Mouse (Mus musculus) lung, embryonic 16.5 days (tissue): Measurements from ENCODE around the gene Zfp784. TPM values are rescaled to one million over a fixed set of nuclear protein-coding genes. Genes with fewer than 3 reads are reported as not detected.
"Not testable (repeated sequence)": the region's sequence is repeated elsewhere in the genome, so short reads cannot be mapped to it uniquely, and the experiment has no call there.

Experiments
- ATAC-seq: fragments of 200-750 bp; cut with Nextera tagmentation; 2 replicates; pipeline ENCODE4 v1.8.0; 2017; ENCODE audit warnings: low read depth, mild to moderate bottlenecking, moderate library complexity
- H3K27ac ChIP-seq: fragments of 300-500 bp; sonication (generic); 2 replicates; pipeline ENCODE4 v1.5.1; 2014; ENCODE audit warnings: mild to moderate bottlenecking, control low read depth, low read length
- H3K27me3 ChIP-seq: fragments of 300-500 bp; sonication (generic); 2 replicates; pipeline ENCODE4 v1.6.1; 2014; ENCODE audit warnings: low read depth, low read length, mixed read lengths; ENCODE audit not compliant: control insufficient read depth, insufficient read depth
- H3K36me3 ChIP-seq: fragments of 300-500 bp; sonication (generic); 2 replicates; pipeline ENCODE4 v1.6.1; 2014; ENCODE audit warnings: low read length; ENCODE audit not compliant: control insufficient read depth, insufficient read depth
- H3K4me1 ChIP-seq: fragments of 300-500 bp; sonication (generic); replicated peaks from 2 replicates; pipeline ENCODE4 v1.6.1; 2014; ENCODE audit warnings: low read length, mixed read lengths; ENCODE audit not compliant: control insufficient read depth, insufficient read depth
- H3K4me2 ChIP-seq: fragments of 300-500 bp; sonication (generic); 2 replicates; pipeline ENCODE4 v1.6.1; 2014; ENCODE audit warnings: low read depth, low read length, control low read depth
- H3K4me3 ChIP-seq: fragments of 300-500 bp; sonication (generic); 2 replicates; pipeline ENCODE4 v1.5.1; 2014; ENCODE audit warnings: mild to moderate bottlenecking, low read length, control low read depth
- H3K9ac ChIP-seq: fragments of 300-500 bp; sonication (generic); 2 replicates; pipeline ENCODE4 v1.6.1; 2014; ENCODE audit warnings: low read length, control low read depth
- H3K9me3 ChIP-seq: fragments of 300-500 bp; sonication (generic); 2 replicates; pipeline ENCODE4 v1.6.1; 2016; ENCODE audit warnings: low read length; ENCODE audit not compliant: control insufficient read depth
- WGBS: fragments of 180-500 bp; shearing (Covaris S2); extraction: QIAGEN DNeasy Blood & Tissue Kit; methylation state at CpG from one replicate; pipeline ENCODE4 v1.1.7; 2014; 5-methylcytosine and 5-hydroxymethylcytosine counted together
- polyA plus RNA-seq: library from polyadenylated mRNA; unstranded; fragments of >200 nt; fragmentation: Nextera tagmentation; extraction: Ambion mirVana; gene quantifications from 2 replicates; pipeline ENCODE4 v1.2.1, GENCODE M21; 2015

Zfp784 gene
- polyA plus RNA-seq, 1 experiment from 2014 or later: 4.9 TPM

- H3K9ac ChIP-seq: peak overlapping the region; percentile 96
- WGBS: 23% methylated on average over 8 of the region's 8 CpGs
- not testable (repeated sequence) for H3K9me3 ChIP-seq, H3K27me3 ChIP-seq, ATAC-seq
- H3K4me1 ChIP-seq: peaks cover 12% of the 10 kb centered on the region
- peak overlapping the region; percentile 53 for H3K4me2 ChIP-seq
- H3K4me3 ChIP-seq: peak overlapping the region; percentile 76
- peaks cover 20% of the 10 kb centered on the region for H3K36me3 ChIP-seq
- peak overlapping the region; percentile 97 for H3K27ac ChIP-seq
Measured at GRCm38 (mm10) chr7:5019576-5019975, 18.7 kb downstream of the Zfp784 start.

DNA sequence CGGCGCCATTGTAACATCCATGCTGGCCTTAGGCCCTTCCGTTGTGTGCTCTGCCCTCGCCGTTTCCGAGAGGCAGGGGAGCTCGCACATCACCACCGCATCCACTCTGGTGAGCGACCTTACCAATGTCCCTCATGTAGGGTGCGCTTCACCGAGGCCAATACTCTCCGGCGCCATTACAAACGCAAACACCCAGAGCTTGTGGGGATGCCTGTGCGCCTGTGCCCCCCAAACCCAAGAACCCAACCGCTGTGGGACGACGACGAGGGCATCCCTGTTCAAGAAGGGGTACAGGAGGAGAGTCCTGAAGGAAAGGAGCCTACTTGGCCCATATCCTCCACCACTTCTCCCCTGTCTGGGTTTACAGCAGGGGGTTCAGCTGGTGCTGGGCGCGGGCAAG is 20.3 kb downstream of the Zfp784 start:
- H3K27ac ChIP-seq: no peak overlapping the region
- H3K4me1 ChIP-seq: peaks cover 18% of the 10 kb centered on the region
- no peaks in the 10 kb centered on the region for H3K27me3 ChIP-seq
- no peak overlapping the region for H3K4me2 ChIP-seq
- no peaks in the 10 kb centered on the region for H3K9me3 ChIP-seq
- H3K36me3 ChIP-seq: peaks cover 11% of the 10 kb centered on the region; the same call in 1 of the 2 replicates
- 96% methylated on average over 21 of the region's 21 CpGs for WGBS
- H3K9ac ChIP-seq: no peak overlapping the region
- ATAC-seq: no peak
- no peak overlapping the region for H3K4me3 ChIP-seq

DNA sequence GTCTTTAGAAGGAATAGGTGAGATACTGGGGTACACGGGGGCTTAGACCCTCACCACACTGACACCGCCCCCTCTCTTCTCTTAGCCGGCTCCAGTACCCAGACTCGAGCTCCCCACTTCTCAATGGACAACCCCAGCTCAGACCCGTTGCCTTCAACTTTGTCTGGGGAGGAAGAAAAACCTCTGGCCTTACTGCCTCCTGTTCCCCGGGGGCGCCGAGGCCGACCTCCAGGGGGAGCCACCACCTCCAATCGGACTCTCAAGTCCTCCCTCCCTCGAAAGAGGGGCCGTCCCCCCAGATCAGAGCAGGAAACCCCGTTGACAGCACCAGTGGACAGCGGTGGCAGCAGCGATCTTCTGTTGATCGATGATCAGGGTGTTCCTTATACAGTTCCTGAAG is 20.9 kb downstream of the Zfp784 start:
- H3K9me3 ChIP-seq: no peaks in the 10 kb centered on the region

DNA sequence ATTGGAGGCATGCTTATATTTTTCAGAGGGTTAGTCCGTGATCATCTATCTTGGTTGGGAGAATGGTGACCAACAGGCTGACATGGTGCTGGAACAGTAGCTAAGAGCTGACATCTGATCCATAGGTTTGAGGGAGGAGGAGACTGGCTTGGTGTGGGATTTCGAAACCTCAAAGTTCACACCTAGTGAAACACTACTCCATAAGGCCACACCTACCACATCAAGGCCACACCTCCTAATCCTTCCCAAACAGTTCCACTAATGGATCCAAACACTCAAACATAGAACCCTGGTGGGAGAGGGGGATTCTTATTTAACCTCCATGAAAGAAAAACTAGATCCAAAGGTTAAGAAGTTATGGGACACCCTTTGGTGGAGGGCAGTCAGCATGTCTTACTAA is 21.3 kb downstream of the Zfp784 start:
- no peak for ATAC-seq
- no peak overlapping the region for H3K4me2 ChIP-seq
- WGBS: 95% methylated on average over 2 of the region's 2 CpGs
- H3K9ac ChIP-seq: no peak overlapping the region
- H3K36me3 ChIP-seq: peaks cover 14% of the 10 kb centered on the region
- no peaks in the 10 kb centered on the region for H3K27me3 ChIP-seq
- H3K4me3 ChIP-seq: no peak overlapping the region
- no peaks in the 10 kb centered on the region for H3K9me3 ChIP-seq
- peaks cover 19% of the 10 kb centered on the region for H3K4me1 ChIP-seq
- no peak overlapping the region for H3K27ac ChIP-seq

More for the DNA sequence above, 20.9 kb downstream of the Zfp784 start:
- WGBS: 89% methylated on average over 16 of the region's 16 CpGs
- Histone ChIP-seq H3K27me3 (no peaks in the 10 kb centered on the region), H3K9ac (no peak overlapping the region), H3K36me3 (peaks cover 12% of the 10 kb centered on the region), H3K4me1 (peaks cover 19% of the 10 kb centered on the region), H3K4me3 (no peak overlapping the region), H3K4me2 (no peak overlapping the region), H3K27ac (no peak overlapping the region)
- no peak for ATAC-seq

GRCm38 (mm10) chr7:5016057-5016456 is 22.2 kb downstream of the Zfp784 start:
- 44% methylated on average over 3 of the region's 3 CpGs for WGBS
- peak overlapping the region; percentile 81 for H3K9ac ChIP-seq
- H3K27ac ChIP-seq: peak overlapping the region; percentile 99
- H3K27me3 ChIP-seq: no peaks in the 10 kb centered on the region
- peaks cover 19% of the 10 kb centered on the region for H3K4me1 ChIP-seq
- H3K4me2 ChIP-seq: peak overlapping the region; percentile 76
- peaks cover 23% of the 10 kb centered on the region for H3K36me3 ChIP-seq
- no peak for ATAC-seq
- no peaks in the 10 kb centered on the region for H3K9me3 ChIP-seq
- H3K4me3 ChIP-seq: peak overlapping the region; percentile 83

DNA sequence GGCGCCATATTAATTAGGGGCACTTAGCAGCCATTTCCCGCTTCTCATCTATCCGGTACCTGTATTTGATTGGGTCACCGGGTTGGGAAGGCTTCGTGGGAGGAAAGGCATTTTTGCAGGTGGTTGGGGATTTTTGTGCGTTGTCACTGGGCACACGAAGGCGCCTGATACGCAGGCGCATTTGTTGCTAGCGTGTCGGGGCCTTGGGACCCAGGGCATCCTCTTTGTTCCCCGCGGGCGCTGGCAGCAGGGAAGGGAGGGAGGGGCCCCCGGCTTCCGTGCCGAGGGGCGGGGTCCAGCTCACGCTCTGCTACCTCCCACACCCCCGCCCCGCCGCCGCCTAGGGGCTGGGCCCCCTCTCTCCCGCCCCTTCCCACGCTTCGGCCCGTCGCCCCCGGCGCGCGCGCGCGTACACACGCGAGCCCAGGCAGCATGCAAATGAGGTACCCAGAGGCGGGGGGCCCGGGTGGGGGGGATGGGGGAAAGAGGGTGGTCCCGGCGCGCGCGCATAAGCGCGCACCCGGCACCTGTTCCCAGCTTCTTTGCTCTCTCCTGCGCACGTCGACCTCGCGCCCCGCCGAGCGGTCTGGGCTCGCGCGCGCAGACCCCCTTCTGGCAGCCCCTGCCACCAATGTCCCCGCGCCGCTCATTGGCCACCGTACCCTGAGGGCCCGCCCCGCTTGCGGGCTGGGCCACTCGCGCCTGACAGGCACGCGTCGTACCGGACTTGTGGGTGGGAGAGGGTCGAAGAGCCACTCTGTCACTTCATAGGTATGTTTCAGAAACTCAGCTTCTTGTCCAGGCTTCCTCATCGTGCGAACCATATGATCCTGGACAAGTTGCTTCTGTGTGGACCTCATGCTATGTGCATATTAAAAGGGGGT is 22.9 kb downstream of the Zfp784 start, which contains the start of gene Gm44973:
Gene Gm44973, plus strand, starts transcription at position 379 of the 884 bp plus-strand sequence.
- H3K27me3 ChIP-seq: no peaks in the 10 kb centered on the region
- peaks cover 19% of the 10 kb centered on the region for H3K4me1 ChIP-seq
- peak; percentile 82 for ATAC-seq
- peak within 1 kb of the TSS; percentile 89 for H3K9ac ChIP-seq
- H3K27ac ChIP-seq: peak within 1 kb of the TSS; percentile 99
- under 1% methylated on average over 59 of the region's 76 CpGs for WGBS
- H3K36me3 ChIP-seq: peaks cover 28% of the 10 kb centered on the region
- H3K4me3 ChIP-seq: peak within 1 kb of the TSS; percentile 83
- no peaks in the 10 kb centered on the region for H3K9me3 ChIP-seq
- peak within 1 kb of the TSS; percentile 76 for H3K4me2 ChIP-seq

- H3K9me3 ChIP-seq: no peaks in the 10 kb centered on the region
- peak within 1 kb of the TSS; percentile 89 for H3K9ac ChIP-seq
- peak within 1 kb of the TSS; percentile 99 for H3K27ac ChIP-seq
- peak within 1 kb of the TSS; percentile 76 for H3K4me2 ChIP-seq
- H3K4me3 ChIP-seq: peak within 1 kb of the TSS; percentile 83
- H3K27me3 ChIP-seq: no peaks in the 10 kb centered on the region
- peaks cover 34% of the 10 kb centered on the region for H3K36me3 ChIP-seq
- ATAC-seq: peak; percentile 83
- under 1% methylated on average over 42 of the region's 42 CpGs for WGBS
- H3K4me1 ChIP-seq: peaks cover 18% of the 10 kb centered on the region
Measured at GRCm38 (mm10) chr7:5014251-5015117, 23.8 kb downstream of the Zfp784 start, which contains the start of the genes Zfp524 and Fiz1. Zfp524 (plus strand) TSS chr7:5014415. Fiz1 (minus strand) TSS chr7:5014697.

GRCm38 (mm10) chr7:5012681-5013513 is 25.3 kb downstream of the Zfp784 start:
- Histone ChIP-seq H3K36me3 (peaks cover 50% of the 10 kb centered on the region), H3K4me3 (peak overlapping the region; percentile 83), H3K4me1 (peaks cover 14% of the 10 kb centered on the region), H3K4me2 (peak overlapping the region; percentile 55), H3K27ac (peak overlapping the region; percentile 58), H3K27me3 (no peaks in the 10 kb centered on the region), H3K9me3 (no peaks in the 10 kb centered on the region), H3K9ac (no peak overlapping the region)
- no peak for ATAC-seq
- 85% methylated on average over 27 of the region's 27 CpGs for WGBS
